Mouse (Mus musculus) cerebral cortex, adult 2 months (tissue): Measurements from ENCODE around the gene Kcne4.

ENCODE experiments used
- WGBS: fragments of 180-500 bp; shearing (Covaris S2); methylation state at CpG from one replicate; pipeline ENCODE4 v1.1.7; 2018; 5-methylcytosine and 5-hydroxymethylcytosine counted together

Gene Kcne4

DNA sequence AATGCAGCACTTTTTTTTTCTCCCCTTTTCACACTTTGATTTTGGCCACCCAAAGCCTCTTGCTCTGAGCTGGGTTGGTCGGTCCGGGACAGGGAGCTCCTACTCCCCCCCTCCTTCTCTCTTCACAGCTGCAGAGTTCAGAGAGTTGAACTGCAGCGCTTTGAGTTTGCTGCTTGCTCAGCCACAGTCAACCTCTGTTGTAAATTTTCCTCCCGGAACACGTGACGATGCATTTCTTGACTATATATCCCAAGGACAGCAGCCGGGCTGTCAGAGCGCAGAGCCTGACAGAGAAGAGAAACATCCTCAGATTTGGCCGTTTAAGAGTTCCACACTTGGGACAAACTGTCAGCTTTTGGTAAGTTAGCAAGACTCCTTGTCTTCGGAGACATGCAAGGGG, at the start of gene Kcne4:
Gene Kcne4 (plus strand): TSS at position 120 of the 400 bp plus-strand sequence.
- WGBS = 67% methylated on average over 10 of the region's 10 CpGs

DNA sequence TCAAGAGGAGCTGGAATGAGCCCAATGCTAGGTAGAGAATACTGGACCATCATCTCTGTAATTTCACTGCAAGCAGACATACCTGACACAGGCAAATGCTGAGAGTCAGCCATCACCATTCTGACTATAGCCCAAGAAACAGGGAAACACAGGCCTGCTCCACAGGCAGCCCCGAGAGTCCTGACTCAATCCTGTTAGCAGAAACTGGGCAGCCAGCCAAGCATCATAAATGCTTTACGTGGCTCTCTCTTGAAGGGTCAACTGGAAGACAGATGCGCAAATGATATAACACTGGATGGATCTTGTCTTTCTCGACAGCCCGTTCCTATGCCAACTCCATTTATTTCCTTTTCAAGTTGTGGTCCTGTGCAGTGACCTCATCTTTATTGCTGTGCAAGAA, 34.7 kb upstream of the Kcne4 start:
- 71% methylated on average over 5 of the region's 5 CpGs for WGBS

GRCm38 (mm10) chr1:78784936-78785335, 31.6 kb upstream of the Kcne4 start:
- WGBS = 59% methylated on average over 9 of the region's 9 CpGs

DNA sequence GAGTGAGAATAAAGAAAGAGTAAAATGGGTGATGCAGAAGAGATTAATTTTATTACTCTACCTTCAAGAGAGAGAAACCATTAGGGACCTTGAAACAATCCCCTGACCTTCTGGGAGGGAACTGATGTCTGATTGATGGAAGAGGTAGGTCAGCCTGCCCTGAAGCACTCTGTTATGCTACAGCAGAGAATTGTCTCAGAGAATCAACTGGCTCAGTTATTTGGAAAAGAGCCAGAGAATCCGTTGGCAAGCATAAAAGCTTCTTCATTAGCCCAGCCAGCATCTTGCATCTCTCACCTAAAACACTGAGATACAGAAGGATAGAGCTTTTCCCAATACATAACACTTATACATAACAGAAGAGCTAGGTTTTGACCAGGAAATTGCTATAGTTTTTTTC, 26.8 kb upstream of the Kcne4 start:
- WGBS = 10% methylated on average over 1 of the region's 1 CpGs

DNA sequence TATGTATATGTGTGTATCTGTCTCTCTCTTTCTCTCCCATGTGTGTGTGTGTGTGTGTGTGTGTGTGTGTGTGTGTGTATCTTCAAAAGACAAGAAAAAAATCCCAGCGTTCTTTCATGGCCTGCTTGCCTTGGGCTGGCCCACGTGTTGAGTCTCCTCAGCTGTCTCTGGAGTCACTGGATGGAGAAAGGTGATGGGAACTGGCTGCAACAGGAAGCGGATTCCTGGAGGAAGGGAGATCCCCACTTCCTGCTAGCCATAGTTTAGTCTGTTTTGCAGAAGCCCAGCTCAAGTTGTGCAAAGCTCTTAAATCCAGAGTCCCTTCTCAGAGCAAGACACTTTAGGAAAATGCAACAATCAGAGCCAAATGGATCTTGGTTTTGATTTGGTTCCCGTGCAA, 6.7 kb upstream of the Kcne4 start:
- 82% methylated on average over 4 of the region's 4 CpGs for WGBS

- 85% methylated on average over 3 of the region's 3 CpGs for WGBS
Measured at GRCm38 (mm10) chr1:78810904-78811303, 5.7 kb upstream of the Kcne4 start.

GRCm38 (mm10) chr1:78811975-78812490, 4.5 kb upstream of the Kcne4 start:
- WGBS = 59% methylated on average over 10 of the region's 10 CpGs

GRCm38 (mm10) chr1:78817756-78818155, 1.2 kb downstream of the Kcne4 start:
- 86% methylated on average over 16 of the region's 16 CpGs for WGBS

DNA sequence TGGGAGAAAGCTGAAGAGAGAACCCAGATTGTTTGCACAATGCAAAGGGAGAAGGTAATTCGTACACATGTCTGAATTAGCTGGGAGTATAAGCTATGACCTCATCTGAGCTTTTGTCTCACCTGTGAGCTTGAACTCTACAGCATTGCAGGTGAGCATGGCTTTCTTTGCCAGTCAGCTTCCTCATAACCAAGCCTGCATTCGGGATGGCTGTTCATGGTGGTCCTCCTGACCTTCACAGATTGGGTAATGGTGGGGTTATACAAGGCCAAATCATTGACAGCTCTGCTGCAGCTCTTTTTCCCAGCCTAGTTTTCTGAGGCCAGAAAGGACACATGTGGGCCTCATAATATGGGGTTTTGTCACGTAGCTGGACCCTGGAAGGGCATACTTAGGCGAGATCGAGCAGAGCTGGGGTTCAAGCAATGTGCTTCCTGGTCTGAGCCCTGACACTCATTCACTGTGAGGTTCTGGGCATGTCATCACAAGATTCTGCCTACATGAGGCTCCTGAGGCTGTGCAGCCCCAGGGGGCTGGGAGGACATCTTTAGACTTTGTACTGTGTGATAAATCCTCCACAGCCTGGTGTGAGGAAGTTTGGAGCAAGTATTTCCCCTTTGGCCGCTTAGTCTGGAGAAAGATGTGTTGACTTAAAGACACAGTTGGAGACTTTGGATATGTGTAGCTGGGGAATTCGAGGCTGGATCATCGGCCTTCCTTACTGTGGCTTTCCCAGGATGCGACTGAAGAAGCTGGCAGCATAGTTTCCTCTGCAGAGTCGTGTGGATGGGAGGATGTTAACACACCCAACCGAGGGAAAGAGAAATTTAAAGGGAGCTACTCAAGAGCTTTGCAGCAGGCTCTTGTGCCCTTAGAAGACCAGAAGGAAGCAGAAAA, 2.3 kb downstream of the Kcne4 start:
- WGBS = 69% methylated on average over 11 of the region's 11 CpGs

GRCm38 (mm10) chr1:78819592-78819991, 3.0 kb downstream of the Kcne4 start:
- WGBS = 41% methylated on average over 7 of the region's 7 CpGs

DNA sequence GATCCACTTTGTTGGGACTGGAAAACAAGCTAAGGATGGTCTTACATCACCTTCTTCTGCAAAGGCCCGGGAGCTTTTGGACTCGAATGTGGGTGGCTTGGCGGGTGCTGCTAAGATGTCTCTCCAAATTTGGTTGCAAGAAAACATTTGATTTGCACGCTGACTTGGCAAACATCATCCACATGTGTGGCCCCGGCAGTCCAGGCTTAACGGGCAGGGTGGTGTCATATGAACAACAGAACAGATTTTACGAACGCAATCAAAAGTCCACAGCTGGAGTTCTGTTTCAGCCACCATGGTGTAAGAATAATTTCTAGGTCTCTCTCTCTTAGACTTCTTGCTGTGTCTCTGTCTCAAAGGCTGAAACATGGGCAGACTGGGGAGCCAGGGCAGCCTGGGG, 3.6 kb downstream of the Kcne4 start:
- WGBS = 46% methylated on average over 8 of the region's 8 CpGs

GRCm38 (mm10) chr1:78821111-78821510, 4.6 kb downstream of the Kcne4 start:
- WGBS = 69% methylated on average over 9 of the region's 9 CpGs

DNA sequence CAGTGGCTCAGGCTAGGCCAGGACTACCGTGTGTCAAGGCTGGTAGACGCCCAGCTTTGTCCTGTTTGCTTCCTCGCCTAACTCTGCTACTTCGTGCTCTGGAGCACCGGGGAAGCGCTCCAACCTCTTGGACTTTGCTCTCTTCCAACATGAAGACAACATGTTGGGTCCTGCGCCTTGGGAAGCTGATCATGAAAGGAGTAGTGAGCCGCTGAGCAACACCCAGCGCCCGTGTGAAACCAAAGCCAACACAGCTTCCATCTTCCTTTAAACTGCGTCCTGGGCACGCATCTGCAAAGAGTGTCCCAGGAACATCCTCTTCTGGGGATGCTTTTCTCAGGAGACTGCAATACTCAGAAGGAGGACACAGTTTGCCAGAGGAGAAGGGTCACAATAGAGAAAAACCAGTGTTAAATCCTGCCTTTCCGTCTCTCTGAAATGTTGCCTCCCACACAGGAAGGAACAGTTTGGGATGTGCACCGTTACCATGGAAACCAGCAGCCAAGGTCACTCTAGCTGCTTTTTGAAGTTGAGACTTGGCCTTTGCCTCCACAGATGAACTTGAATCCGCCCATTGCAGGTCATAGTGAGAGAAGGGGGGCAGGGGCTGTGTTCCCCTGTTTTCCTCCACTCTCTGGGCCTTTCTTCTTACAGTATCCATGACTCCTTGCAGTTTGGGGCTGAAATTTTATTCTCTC, 5.3 kb downstream of the Kcne4 start:
- 85% methylated on average over 15 of the region's 15 CpGs for WGBS

DNA sequence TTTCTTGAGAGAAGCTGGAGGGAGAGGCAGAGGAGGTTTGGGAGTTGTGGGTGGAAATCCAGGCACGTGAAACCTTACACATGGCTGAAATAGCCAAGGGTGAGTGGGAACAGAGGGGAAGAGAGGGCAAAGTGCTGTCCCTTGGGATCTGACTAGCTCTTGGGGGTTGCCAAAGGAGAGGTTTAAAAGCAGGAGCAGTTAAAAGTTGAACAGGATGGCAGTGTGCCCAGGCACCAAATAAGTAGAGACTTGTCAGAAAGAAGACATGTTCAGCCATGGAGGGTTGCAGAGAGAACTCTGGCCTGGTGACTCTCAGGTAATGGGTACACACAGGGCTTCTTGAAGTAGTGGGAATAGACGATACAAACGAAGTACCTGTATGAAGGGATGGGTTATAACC, 8.7 kb downstream of the Kcne4 start:
- 85% methylated on average over 3 of the region's 3 CpGs for WGBS

- 65% methylated on average over 3 of the region's 3 CpGs for WGBS
Measured at GRCm38 (mm10) chr1:78838468-78838867, 21.9 kb downstream of the Kcne4 start.

GRCm38 (mm10) chr1:78840769-78841168, 24.2 kb downstream of the Kcne4 start:
- 82% methylated on average over 2 of the region's 2 CpGs for WGBS

DNA sequence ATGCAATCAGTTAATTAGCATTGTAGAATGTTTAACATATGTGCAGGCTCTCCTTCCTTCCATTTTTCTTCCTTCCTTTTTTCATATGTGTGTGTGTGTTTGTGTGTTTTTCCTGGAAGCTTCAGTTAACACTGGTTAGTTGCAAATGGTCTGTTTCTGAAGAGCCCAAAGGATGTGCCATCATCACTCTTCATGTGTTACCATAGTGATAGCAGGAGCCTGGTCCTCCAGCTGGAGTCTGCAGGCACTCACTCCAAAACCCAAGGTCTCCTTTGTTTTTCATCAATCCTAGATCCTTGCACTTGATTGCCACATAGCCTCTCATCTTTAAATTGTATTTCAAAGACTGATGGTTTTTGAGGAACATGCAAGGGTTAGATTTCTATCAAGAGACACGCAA, 29.1 kb downstream of the Kcne4 start:
- WGBS = 98% methylated on average over 1 of the region's 1 CpGs

DNA sequence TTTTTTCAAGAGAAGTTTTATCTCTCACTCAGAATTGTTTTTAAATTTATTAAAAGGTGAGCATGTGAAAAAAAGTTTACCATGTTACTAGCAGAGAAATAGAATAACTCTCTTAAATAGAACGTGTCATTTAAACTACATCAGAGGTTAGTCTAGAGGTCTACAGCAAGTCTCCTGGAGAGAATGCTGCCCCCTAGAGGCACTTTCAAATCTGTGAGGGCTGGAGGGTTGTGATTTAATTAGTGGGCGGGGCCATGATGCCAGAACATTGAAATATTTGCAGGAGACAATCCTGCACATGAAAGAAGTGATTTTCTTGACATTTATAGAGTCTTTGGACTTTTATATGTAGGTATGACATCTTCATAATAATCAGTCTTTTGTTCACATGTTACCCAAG, 29.9 kb downstream of the Kcne4 start:
- 48% methylated on average over 2 of the region's 2 CpGs for WGBS

GRCm38 (mm10) chr1:78852408-78853093, 36.0 kb downstream of the Kcne4 start:
- WGBS = 57% methylated on average over 17 of the region's 17 CpGs

DNA sequence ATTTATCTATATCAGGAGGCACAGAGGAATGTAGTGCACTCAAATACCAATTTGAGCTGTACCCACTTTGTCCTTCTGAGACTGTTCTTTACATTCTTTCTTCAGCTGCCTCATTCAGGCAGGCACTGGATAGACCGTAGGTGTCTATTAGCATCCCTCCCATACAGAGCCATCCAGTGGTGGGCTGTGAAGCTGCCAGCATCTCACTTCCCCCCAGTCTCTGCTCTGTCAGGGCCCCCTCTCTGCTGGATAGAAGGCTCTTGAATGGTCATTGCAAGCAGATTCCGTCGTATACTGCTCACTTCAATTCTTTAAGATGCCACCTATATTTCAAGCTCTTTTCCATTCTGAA, 36.5 kb downstream of the Kcne4 start:
- WGBS = 88% methylated on average over 3 of the region's 3 CpGs

- 55% methylated on average over 1 of the region's 1 CpGs for WGBS
Measured at GRCm38 (mm10) chr1:78854306-78854705, 37.7 kb downstream of the Kcne4 start.

DNA sequence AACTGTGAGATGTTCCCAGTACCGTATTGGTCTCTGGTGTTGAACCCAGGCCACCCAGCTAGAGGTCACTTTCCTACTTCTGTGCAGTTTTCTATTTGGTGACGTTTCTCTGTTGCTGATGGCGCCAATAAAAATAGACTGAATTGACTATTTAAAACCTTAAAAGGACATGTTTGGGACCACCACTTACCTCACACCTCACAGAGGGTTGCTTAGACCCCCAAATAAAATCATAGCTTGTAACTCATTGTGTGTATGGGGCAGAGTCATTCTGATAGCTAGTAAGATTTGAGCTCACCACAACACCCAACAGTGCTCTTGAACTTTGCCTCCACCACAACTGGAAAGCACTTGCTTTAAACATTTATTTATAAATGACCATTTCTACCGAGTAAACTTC, 43.0 kb downstream of the Kcne4 start:
- WGBS = 88% methylated on average over 4 of the region's 4 CpGs
